Mouse (Mus musculus) kidney, embryonic 16.5 days (tissue): ENCODE measurements at regions not wholly inside any gene's neighbourhood (a gene's known extent, or its start where the extent isn't known, plus 50 kb on each side); places are given as distances from the start of the nearest gene placed in this dataset.

Experiments used
- ATAC-seq: fragments of 200-750 bp; cut with Nextera tagmentation; 2 replicates; pipeline ENCODE4 v1.8.0; 2017; ENCODE audit warnings: moderate TSS enrichment; ENCODE audit not compliant: low FRiP score, low TSS enrichment
- H3K27ac ChIP-seq: fragments of 300-500 bp; sonication (generic); 2 replicates; pipeline ENCODE4 v1.5.1; 2014; ENCODE audit warnings: low read length
- H3K27me3 ChIP-seq: fragments of 300-500 bp; sonication (generic); 2 replicates; pipeline ENCODE4 v1.6.1; 2014; ENCODE audit warnings: low read length, control low read depth, mixed read lengths; ENCODE audit not compliant: insufficient read depth
- H3K36me3 ChIP-seq: fragments of 300-500 bp; sonication (generic); 2 replicates; pipeline ENCODE4 v1.6.1; 2014; ENCODE audit warnings: low read length, control low read depth, mixed read lengths; ENCODE audit not compliant: insufficient read depth
- H3K4me1 ChIP-seq: fragments of 300-500 bp; sonication (generic); 2 replicates; pipeline ENCODE4 v1.6.1; 2014; ENCODE audit warnings: low read length, control low read depth, mixed read lengths; ENCODE audit not compliant: insufficient read depth
- H3K4me2 ChIP-seq: fragments of 300-500 bp; sonication (generic); replicated peaks from 2 replicates; pipeline ENCODE4 v1.6.1; 2014; ENCODE audit warnings: low read depth, low read length
- H3K4me3 ChIP-seq: fragments of 300-500 bp; sonication (generic); 2 replicates; pipeline ENCODE4 v1.5.1; 2014; ENCODE audit warnings: mild to moderate bottlenecking, low read length
- H3K9ac ChIP-seq: fragments of 300-500 bp; sonication (generic); replicated peaks from 2 replicates; pipeline ENCODE4 v1.6.1; 2014; ENCODE audit warnings: low read length
- H3K9me3 ChIP-seq: fragments of 300-500 bp; sonication (generic); 2 replicates; pipeline ENCODE4 v1.6.1; 2016; ENCODE audit warnings: low read length, control low read depth
- WGBS: fragments of 180-500 bp; shearing (Covaris S2); extraction: QIAGEN DNeasy Blood & Tissue Kit; methylation state at CpG from one replicate; pipeline ENCODE4 v1.1.7; 2014; 5-methylcytosine and 5-hydroxymethylcytosine counted together

DNA sequence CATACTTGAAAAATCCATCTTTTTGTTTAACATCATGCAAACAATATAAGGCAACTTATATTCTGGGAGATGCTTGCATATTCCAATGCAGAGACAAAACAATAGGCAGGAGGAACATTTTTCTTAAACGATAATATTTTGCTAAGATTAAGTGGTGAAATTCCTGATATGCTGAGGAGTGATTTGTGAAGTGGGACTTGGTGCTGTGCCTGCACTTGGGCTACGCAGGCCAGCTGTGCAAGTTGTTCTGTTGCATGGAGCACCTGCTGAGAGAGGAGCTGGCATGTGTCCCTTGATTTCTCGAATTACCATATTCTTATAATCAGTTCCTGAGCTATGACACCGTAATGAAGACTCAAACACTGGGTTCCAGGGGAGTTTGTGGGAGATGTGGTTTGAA lies 316.1 kb upstream of the Itga1 start:
- Histone ChIP-seq H3K4me2 (no peak overlapping the region), H3K36me3 (no peaks in the 10 kb centered on the region), H3K27me3 (no peaks in the 10 kb centered on the region), H3K4me1 (peaks cover 4% of the 10 kb centered on the region; the same call in 1 of the 2 replicates), H3K9me3 (no peaks in the 10 kb centered on the region), H3K4me3 (no peak overlapping the region), H3K27ac (no peak overlapping the region), H3K9ac (no peak overlapping the region)
- ATAC-seq: no peak
- 71% methylated on average over 4 of the region's 4 CpGs for WGBS

DNA sequence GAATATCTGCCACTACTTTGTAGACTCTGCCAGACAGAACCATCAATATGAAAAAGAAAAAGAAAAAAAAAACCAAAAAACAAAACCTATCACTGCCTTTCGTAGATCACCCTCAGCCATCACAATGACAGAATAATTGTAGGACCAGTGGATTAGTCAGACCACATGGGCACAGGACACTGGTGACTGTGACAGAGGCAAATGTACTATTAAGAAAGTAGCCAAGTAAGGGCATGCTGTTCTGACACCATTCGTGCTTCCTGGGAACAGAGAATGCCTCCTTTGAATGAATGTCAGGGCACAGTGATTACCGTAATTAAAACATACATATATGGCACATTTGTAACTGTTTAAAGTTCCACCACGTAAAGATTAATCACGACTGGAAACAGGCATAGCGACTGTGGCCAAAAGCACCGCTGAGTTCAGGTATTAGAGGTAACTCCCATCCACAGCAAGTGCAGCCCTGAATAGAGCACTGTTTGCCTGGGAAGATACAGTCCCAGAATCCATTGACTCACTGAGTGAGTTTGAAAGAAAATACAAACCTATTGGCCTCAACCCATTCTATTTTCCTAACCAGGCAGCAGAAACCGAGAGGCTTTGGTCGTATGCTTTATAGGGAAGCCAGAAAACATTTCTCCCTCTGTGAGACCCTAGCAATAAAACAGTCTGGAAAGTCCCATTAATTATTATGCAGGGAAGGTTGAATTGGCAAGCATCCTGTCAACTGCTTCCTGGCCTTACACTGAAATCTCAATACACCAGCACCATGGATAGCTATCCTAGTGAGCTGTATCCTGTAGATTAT lies 312.2 kb upstream of the Itga1 start:
- Histone ChIP-seq H3K4me1 (peaks cover 4% of the 10 kb centered on the region; the same call in 1 of the 2 replicates), H3K9me3 (no peaks in the 10 kb centered on the region), H3K27ac (no peak overlapping the region), H3K4me3 (no peak overlapping the region), H3K9ac (no peak overlapping the region), H3K36me3 (no peaks in the 10 kb centered on the region), H3K4me2 (no peak overlapping the region), H3K27me3 (no peaks in the 10 kb centered on the region)
- 40% methylated on average over 9 of the region's 9 CpGs for WGBS
- ATAC-seq: peak; percentile 84

DNA sequence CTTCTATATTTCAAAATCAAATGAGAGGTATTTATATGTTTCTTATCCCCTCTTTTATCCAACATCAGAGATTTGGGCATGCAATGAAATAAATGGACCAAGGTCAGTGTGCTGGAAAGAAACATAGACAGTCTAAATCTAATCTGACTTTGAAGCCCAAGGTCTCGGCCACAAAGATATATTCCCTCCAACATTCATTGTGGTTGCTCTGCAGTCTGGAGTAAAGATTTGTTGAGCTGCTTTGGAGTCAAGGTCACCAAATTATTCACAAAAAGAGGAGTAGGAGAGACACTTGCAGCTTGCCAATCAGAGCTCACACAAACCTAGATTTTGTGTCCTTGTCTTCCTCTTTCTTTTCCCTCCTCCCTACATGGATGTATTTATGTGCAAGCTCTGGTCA lies 304.2 kb upstream of the Itga1 start:
- WGBS: 61% methylated on average over 1 of the region's 1 CpGs

DNA sequence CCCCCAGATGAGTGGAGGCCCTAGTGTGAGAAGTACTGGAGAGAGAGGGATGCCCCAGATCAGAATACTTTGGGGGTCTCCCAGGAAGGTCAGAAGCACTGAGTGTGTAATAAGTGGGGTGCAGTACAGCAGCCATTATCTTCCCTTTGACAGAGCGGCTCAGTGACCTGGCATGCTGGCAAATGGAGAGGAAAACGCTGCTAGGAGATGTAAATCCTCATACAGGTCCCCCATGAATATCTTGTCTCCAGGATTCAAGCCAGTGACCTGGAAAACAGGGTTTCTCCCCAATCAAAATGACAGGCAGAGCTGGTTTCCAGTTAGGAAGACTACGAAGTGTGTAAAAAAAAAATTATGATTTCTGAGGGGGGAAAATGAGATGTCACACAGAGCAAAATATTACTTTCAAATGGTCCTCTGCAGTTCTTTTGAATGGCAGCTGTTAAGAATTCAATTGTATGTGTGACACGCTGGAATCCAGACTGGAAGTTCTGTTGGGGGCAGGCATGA lies 299.0 kb upstream of the Itga1 start:
- WGBS: 74% methylated on average over 4 of the region's 4 CpGs

More for the DNA sequence above, 304.2 kb upstream of the Itga1 start:
- Histone ChIP-seq H3K9ac (no peak overlapping the region), H3K36me3 (no peaks in the 10 kb centered on the region), H3K27ac (no peak overlapping the region), H3K4me1 (no peaks in the 10 kb centered on the region), H3K9me3 (no peaks in the 10 kb centered on the region), H3K4me3 (no peak overlapping the region), H3K4me2 (no peak overlapping the region), H3K27me3 (no peaks in the 10 kb centered on the region)
- ATAC-seq: no peak

DNA sequence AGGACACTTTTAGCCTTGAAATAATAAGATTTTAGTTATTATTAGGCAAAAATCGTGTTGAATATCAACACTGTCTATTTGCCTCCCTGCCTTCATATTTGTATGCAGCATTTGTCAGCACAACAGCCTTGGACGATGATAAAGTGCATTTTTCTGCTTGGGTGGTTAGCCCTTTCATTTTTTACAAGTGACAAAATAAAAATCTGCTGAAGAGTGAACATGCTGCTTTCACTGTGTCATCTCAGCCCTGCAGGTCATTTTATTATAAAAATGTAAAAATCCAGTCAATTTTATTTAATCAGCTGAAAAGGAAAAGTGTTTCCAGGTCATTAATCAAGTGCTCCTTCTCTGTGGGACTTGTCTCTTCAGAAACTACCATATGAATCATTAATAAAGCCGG lies 277.9 kb upstream of the Itga1 start:
- Histone ChIP-seq H3K4me3 (no peak overlapping the region), H3K27me3 (no peaks in the 10 kb centered on the region), H3K4me1 (no peaks in the 10 kb centered on the region), H3K9ac (no peak overlapping the region), H3K27ac (no peak overlapping the region), H3K4me2 (no peak overlapping the region), H3K36me3 (no peaks in the 10 kb centered on the region), H3K9me3 (no peaks in the 10 kb centered on the region)
- 58% methylated on average over 3 of the region's 3 CpGs for WGBS
- no peak for ATAC-seq

More for the DNA sequence above, 299.0 kb upstream of the Itga1 start:
- ATAC-seq: no peak
- Histone ChIP-seq H3K4me1 (no peaks in the 10 kb centered on the region), H3K4me2 (no peak overlapping the region), H3K36me3 (no peaks in the 10 kb centered on the region), H3K9me3 (no peaks in the 10 kb centered on the region), H3K27me3 (no peaks in the 10 kb centered on the region), H3K27ac (no peak overlapping the region), H3K4me3 (no peak overlapping the region), H3K9ac (no peak overlapping the region)

DNA sequence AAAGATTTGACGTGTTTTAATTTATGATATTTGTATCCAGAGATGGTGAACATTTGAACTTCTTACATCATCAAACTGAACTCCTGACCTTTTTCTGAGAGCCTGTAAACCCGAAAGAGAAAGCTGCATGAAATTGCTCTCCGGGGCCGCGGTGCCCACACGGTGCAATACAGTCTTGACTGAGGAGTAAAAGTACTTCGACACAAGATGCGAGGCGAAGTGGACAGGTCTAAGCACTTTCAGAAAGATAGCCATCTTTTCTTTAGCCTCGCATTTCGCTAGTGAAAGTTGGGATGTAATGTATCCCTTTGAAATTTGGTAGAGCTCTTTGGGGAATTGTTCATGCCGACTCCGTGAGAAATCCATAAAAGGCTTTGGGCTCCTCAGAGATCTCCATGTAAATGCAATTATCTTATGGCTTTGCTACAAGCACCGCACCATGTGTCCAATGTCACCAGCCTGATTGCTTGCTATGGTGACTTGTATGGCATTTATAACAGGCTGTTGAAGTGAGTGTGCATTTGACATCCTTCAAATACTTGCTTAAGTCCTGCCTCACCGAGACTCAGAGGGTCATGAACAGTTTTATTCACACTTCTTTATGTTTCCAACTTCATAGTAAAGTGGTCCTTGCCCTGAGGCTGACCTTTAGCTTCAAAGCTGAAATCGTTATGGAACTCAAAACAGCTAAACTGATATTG lies 274.6 kb upstream of the Itga1 start:
- no peak overlapping the region for H3K4me2 ChIP-seq
- H3K27ac ChIP-seq: no peak overlapping the region
- no peak overlapping the region for H3K4me3 ChIP-seq
- H3K27me3 ChIP-seq: no peaks in the 10 kb centered on the region
- 81% methylated on average over 16 of the region's 16 CpGs for WGBS
- no peak for ATAC-seq
- H3K9ac ChIP-seq: no peak overlapping the region
- no peaks in the 10 kb centered on the region for H3K9me3 ChIP-seq
- no peaks in the 10 kb centered on the region for H3K36me3 ChIP-seq
- no peaks in the 10 kb centered on the region for H3K4me1 ChIP-seq

DNA sequence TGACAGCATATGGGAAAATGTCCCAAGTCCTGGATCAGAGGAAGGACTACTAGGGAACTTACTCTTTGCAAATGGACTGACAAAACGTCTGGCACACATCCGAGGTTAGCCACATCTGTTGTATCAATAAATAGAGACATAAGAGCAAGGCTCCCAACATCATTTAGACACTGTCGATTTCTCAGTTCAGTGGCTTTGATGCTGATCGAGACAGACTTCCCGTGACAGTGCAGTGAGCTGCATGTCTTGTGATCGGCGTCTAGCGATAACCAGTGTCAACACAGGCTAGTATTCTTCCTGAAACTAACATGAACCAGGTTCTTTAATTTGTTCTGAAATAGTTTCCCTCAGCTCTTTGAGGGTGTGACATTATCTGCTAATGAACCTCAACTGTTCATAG lies 259.7 kb upstream of the Itga1 start:
- Histone ChIP-seq H3K4me3 (no peak overlapping the region), H3K4me2 (no peak overlapping the region), H3K27me3 (no peaks in the 10 kb centered on the region), H3K9ac (no peak overlapping the region), H3K4me1 (no peaks in the 10 kb centered on the region), H3K36me3 (no peaks in the 10 kb centered on the region), H3K9me3 (no peaks in the 10 kb centered on the region), H3K27ac (no peak overlapping the region)
- WGBS: 86% methylated on average over 8 of the region's 8 CpGs
- no peak for ATAC-seq

DNA sequence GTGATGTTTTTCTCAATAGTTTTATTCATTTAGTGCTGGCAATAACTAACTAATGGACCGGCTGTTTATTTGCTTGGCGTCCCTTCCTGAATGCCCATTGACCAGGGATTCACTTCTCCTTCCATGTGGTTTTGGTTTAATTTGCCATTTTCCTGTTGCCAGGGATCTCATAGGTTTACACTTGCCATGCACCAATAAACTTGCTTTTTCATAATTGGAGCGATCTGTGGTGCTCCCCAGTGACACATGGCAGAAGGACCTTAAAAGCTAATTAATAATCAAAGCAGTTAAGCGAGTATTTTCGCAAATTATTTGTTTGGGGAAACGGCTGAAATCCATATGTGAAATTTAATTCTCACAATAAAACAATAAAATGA lies 245.2 kb upstream of the Itga1 start:
- Histone ChIP-seq H3K4me2 (peak overlapping the region; percentile 40), H3K4me1 (peaks cover 10% of the 10 kb centered on the region), H3K4me3 (peak overlapping the region; percentile 11), H3K9ac (no peak overlapping the region), H3K36me3 (no peaks in the 10 kb centered on the region), H3K27ac (no peak overlapping the region), H3K27me3 (no peaks in the 10 kb centered on the region), H3K9me3 (no peaks in the 10 kb centered on the region)
- 57% methylated on average over 6 of the region's 6 CpGs for WGBS
- ATAC-seq: no peak

DNA sequence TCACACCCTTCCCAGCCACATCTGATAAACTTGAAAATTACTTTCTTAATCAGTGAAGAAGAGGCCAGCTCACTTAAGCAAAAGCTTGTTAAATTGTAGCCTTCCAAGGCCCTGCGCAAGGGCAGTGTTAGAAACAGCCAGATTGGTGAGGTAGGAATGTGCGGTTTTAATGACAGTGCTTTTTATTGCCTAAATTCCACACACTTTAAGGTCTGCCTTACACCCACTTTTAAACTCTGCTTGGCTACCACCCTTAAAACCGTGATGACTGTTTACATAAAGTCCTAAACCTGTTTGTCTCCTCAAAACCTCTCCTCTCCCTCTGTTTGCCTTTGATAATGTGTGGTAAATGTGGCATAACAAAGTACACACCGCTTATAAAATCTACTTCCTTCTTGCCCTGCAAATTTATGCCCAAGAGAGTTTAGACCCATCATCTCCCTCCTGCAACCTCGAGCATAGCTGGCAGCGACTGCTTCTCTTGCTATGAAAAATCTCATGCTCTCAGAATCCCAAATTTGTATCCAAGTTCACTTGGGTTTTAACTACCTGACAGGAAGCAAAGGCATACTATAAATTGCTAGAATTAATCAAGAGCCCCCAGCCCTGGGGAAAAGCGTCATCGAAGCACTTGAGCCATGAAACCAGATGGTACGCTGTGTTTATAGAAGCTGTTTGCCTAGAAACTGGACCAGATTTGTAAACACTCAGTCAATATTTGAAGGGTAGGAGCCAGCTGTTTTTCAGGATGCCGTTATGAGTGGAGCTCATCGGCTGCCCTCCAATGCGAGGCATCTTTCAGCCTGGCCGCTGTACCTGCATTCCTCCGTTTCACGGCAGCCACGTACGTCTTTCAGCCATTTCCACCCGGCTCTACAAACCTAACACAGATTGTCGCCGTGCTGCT lies 244.6 kb upstream of the Itga1 start:
- H3K36me3 ChIP-seq: no peaks in the 10 kb centered on the region
- H3K4me1 ChIP-seq: peaks cover 10% of the 10 kb centered on the region
- no peaks in the 10 kb centered on the region for H3K9me3 ChIP-seq
- H3K27me3 ChIP-seq: no peaks in the 10 kb centered on the region
- peak overlapping the region; percentile 40 for H3K4me2 ChIP-seq
- H3K9ac ChIP-seq: no peak overlapping the region
- peak overlapping the region; percentile 11 for H3K4me3 ChIP-seq
- no peak for ATAC-seq
- H3K27ac ChIP-seq: no peak overlapping the region
- WGBS: 22% methylated on average over 20 of the region's 20 CpGs
